Mouse (Mus musculus) brain, embryonic 18.5 days (tissue): ENCODE measurements at regions not wholly inside any gene's neighbourhood (a gene's known extent, or its start where the extent isn't known, plus 50 kb on each side); places are given as distances from the start of the nearest gene placed in this dataset.

Source experiments
- DNase-seq: peaks from one replicate; pipeline ENCODE4 v3.0.0-alpha.2; 2012; ENCODE audit warnings: low read depth, low spot score

DNA sequence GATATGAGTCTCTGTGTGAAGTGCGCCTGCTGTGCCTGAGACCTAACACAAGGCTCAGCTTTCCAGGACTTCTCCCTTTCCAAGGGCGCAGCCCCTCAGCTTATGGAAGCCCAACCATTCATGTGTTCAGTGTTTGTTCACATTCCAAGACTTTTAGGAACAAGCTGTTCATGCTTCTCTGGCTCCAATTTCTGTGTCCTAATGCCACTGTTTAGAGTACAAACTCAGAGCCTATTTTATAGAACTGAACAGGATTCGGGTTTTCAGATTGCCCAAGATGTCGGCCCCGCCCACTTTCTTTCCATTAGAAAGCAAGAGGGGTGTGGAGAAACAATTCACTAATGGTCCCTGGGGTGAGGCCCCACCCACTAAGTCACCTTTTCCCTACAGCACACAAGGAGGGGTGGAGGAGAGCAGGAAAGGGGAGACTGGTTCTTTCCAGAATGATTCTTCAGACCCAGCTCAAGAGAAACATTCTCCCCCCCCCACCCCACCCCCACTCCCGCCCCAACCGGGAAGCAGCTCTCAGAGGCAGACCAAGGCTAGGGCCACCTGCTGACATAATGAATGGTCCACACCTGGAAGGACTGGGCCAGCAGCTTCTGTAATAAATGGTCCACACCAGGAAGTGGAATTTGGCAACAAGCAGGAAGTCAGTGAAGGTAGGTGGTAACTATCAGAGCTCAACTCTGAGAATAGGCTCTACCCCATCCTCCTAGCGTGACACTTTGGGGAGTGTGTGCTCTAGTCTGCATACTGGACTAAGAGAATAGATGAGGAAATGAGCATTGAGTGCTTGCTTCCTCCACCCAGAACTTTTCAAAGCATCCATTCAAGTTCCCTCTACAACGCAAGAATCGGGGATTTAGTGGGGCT lies 120.2 kb upstream of the Zfp648 start:
- DNase-seq: no peak

DNA sequence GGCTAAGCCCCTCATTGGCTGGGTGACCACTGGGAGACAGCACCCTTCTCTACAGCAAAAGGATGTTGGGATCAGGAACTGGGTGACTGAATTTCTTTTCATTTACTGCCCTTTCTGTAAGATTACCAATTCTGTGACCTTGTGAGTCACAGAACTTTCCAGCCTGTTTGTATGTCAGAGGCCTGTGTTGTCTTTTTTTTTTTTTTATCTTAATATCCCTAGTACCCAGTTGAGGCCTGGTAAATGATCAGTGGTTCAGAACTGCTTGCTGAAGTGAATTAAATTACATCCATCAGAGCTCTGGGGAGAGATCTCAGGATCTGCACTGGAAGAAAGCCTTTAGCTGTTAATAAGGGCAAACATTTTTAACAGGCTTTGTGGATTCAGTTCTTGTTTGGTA lies 114.8 kb upstream of the Zfp648 start:
- no peak for DNase-seq

DNA sequence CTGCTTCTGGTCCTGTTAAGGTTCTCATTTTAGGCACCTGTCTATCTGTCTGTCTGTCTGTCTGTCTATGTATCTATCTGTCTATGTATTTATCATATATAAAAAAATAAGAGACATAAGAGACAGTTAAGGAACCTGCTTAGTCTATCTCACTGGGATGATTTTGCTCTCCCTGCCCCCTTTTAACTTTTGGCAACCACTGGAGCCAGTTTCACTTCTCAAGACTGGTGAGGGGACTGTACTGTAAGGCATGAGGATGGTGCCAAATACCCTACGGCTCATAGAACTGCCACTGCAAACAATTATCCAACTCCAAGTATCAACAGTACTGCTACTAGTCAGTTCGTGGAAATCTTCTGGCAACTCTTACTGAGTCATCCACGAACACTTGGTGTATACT lies 111.2 kb upstream of the Zfp648 start:
- no peak for DNase-seq

DNA sequence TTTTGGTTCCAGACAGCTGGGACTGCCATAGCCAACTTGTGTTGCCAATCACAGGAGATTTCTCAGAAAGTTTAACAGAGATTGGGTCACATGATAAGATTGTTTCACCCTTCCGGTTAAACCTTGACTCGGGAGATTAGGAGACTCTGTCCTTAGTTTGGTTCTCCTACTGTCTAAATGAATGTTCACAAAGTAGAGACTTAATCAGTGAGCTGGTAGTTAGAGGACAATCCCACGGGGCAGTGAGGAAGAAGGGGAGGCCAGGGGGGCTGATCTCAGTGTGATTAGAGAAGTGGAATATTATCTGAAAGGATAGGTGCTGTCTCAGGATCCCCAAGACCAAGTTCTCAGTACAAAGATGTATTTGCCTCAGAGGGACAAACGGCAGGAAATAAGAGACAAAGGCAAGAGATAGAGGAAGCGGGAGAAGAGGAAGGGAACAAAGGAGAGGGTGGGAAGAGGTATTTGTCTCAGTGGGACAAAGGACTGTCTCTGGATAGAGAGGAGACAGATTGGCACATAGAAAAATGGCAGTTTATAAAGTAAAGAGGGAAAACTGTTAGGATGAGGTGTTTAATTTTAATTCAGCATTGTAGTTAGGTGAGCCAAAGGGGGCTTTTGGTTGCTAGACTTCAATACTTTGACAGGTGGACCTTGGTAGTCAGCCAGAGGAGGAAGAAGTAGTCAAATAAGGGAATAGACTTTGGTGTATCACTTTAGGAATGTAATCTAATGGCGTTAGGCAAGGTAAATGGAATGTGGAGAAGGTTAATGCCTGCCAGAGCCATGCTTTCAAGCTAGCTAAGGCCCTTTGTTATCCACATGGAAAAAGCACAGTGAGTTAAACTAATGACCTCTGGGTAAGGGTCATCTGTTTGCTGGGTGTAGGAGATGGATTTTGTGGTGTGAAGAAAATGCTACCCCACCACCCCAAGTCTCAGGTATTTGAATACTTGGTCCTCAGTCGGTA lies 110.2 kb upstream of the Zfp648 start:
- DNase-seq: no peak

DNA sequence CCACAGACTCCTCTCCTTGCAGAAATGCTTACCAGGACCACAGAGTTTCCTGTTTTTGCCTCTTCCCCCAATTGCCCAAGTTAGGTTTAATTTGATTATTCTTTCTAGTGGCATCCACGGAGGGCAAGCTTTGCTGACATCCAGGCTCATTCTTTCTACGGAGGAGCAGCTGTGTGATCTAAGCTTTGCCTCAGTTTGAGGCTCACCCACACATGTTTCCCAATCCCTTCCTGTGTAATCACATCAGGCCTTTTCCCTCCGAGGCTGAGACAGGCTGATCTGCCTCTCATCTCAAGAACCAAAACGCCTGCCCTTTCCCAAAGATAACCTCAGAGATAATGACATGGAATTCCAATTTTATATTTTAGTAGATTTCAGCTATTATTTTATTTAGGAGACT lies 107.4 kb upstream of the Zfp648 start:
- no peak for DNase-seq

DNA sequence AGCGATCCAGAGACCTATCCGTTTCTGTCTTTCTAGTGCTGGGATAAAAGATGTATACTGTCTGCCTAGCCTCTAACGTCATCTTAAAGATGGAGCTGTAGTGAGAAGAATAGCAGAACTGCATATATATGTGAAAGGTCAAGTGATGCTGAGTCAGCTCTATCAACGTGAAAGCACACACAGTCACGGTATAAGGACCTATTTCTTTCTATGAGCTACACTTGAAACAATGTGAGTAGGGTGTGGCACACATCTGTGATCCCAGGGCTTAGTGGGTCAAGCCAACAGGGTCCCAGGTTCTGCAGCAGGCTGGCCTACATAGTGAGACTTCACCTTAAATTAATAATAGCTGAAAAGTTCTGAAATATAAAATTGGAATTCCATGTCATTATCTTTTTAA lies 106.6 kb upstream of the Zfp648 start:
- no peak for DNase-seq

DNA sequence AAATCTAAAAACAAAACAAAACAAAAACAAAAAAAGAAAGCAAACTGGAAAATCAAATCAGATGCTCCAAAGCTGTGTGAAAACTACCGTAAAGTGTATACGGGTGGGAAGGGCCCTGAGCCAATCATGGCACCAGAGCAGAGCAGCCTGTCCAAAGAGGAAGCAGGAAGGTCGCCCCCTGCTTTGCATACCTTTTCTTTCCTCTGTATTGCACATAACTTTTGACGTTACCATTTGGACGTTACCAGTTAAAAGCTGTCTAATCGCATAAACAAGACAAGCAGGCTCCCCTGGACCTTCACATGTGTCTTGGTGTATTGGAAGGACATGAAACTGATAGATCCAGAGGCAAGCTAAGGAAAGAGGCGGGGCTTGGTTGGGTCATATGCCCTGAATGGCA lies 104.9 kb upstream of the Zfp648 start:
- no peak for DNase-seq

DNA sequence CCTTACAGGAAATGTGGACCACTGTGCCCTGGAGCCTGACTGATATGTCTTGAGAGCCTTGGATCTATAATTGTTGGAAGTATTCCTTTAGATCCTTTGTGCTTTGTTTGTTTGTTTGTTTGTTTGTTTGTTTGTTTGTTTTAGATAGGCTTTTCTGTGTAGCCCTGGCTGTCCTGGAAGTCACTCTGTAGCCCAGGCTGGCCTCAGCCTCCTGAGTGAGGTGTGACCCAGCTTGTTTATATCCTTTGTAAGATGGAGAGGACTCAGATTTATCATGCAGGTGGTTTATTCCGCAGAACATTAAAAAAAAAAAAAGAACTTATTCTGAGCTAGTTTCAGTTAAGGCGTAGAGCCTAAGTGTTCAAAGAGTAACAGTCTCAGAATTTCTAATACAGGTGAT lies 104.1 kb upstream of the Zfp648 start:
- DNase-seq: no peak

DNA sequence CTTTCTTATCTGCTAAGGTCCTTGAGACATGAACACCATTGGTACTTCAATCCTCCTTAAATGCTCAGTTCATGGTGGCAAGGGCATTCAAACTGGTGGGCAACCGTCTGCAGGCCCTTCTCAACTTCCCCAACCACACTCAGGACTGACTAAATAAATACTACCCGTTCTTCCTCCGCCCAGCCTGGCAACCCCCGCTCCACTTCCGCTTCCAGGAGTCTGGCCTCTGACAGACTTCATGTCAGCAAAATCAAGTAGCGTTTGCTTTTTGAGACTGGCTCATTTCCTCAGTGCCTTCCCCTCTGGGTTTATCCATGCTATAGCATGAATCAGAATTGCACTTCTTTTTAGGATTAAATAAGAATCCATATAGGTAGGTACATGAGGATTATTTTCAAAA lies 103.3 kb upstream of the Zfp648 start:
- DNase-seq: no peak

DNA sequence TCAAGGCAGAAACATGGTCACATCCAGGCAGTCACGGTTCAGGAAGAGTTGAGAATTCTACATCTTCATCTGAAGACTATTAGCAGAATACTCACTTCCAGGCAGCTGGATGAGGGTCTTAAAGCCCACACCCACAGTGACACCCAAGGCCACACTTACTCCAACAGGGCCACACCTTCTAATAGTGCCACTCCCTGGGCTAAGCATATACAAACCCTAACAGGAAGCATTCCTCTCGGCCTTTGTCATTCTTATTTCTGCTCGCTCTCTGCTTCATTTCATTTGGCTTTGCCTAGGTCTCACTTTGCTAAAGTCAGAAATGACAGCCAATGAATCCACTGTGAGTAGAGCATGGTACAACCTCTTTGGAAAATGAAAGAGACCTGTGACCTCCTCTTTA lies 100.4 kb upstream of the Zfp648 start:
- no peak for DNase-seq

DNA sequence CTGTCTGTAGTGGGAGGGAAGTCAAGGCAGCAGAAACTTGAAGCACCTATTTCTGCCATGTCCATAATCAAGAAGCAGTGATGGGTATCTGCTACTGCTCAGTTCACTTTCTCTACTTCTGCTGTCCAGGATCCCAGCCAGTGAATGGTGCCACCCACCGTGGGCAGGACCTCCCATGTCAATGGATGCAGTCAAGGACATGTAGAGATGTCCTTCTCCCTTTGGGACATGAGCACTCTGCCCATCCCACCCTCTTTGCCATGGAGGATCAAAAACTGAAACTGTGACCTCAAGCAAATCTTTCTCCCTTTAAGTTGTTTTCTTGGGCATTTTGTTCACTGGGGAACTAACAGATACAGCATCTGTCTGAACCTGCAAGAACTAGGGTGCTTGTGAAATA lies 99.6 kb upstream of the Zfp648 start:
- DNase-seq: no peak

DNA sequence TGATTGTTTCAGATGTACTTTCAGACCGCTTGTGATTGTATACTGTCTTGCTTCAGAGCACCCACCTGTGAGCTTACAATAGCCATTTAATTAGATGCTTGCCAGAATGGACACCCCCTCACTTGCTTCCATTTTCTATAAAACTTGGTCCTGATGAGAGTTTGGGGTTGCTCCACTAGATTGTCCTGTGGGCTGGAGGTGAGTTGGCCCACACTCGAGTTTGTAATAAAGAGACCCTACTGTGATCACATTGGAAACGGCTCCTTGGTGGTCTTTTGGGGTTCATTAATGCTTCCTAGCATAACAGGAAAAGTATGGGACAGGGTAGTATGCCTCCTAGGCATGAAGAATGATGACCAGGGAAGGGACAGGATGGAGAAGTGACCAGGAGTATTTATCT lies 98.8 kb upstream of the Zfp648 start:
- DNase-seq: no peak

DNA sequence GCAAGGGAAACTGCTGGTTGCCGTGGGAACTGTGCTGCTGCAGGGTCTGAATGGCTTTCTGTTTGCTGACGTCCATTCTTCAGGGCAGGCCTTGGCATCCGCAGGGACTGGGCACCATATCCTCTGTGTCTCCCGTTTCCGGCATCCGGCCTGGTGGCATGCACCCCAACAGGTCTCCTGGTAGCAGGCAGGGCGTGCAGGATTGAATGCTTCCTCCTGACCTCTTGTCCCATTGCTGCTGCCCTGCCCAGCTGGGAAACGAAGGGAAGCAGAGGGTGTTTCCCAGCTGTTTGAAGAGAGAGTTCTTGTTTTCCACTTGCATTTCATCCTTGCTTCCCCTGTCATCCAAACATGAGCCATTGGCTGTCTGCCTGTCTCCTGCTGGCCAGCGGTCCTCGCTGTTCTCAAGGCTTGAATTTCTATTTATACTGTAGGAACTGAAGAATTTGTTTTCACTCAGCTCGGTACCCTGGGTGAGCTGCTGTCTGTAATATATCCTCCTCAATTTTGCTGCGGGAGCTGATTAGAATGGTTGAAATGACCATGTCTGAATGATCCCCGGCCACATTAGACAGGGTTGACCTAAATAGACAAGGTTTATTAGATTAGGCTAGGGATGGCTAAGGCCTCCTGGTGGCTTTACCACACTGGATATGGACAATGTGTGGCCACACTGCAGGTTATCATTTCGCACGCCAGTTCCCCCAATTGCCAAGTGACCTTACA lies 98.0 kb upstream of the Zfp648 start:
- peak; percentile 60 for DNase-seq

DNA sequence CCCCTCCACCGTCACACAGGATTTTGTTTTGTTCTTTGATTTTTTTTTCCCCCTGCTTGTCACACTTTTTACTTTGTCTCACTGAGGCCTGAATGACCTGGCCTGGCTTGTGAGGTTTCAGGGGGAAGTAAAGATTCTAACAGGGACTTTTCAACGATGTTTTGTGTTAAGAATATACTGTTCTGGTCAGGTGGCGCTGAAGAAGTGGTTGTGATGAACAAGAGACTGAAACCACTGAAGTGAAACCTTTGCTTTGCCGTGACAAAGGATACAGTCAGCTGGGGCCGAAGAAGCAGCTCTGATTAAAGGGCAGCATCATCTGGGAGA lies 97.4 kb upstream of the Zfp648 start:
- DNase-seq: no peak

DNA sequence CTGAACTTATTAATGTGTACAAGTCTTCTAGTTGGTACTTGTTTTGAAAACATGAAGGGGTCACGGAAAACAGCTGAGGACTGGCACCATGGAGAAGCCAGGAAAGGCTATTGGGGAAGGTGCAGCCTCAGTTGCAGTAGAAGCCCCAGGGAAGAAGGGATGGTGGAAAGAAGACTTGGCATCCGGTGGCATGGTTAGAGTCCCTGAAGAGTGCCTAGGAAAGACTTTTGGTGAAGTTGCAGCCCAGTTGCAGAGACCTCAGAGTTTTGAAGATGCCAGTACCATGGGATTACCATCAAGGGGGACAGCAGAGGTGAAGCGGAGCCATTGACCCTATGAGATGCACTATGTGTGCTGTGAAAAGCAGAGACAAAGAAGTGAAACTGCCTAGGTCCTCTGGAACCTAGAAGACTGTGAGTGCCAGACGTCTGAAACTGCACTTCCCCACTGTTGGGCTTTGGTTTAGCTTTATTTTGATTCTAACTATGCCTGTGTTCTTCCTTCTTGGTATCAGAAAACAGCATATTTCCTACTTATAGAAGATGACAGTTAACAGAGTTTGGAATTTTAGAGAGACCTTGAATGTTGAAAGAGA lies 96.9 kb upstream of the Zfp648 start:
- no peak for DNase-seq

DNA sequence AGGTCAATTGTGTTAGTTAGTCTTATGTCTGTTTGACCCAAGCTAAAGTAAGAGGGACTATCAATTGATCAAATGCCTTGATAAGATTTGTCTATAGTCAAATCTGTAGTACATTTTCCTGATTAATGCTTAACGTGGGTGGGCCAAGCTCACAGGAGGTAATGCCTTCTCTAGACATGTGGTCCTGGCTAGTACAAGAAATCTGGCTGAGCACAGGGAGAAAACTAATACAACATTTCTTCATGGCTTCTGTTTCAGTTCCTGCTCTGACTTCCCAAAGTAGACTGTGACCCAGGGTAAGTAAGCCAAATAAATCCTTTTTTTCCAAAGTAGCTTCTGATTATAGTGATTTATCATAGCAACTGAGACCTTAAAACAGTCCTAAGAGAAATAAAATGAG lies 96.2 kb upstream of the Zfp648 start:
- no peak for DNase-seq

DNA sequence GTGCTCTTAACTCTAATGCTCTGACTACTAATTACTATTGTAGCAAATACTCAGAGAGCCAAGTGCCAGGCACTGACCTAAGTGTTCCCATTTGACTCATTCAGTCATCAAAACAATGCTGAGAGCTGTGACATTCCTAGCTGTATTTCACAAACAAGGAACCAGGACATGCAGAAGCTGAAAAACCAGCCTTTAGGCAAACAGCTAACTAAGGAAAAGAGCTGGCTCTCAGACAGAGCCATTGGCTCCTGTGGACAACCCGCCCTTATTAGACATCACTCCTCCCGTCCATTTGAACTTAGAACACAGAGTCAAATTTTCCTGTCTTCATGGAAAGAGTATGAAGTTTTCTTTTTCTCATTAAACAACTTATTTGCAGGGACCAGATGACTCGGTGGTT lies 88.5 kb upstream of the Zfp648 start:
- no peak for DNase-seq

DNA sequence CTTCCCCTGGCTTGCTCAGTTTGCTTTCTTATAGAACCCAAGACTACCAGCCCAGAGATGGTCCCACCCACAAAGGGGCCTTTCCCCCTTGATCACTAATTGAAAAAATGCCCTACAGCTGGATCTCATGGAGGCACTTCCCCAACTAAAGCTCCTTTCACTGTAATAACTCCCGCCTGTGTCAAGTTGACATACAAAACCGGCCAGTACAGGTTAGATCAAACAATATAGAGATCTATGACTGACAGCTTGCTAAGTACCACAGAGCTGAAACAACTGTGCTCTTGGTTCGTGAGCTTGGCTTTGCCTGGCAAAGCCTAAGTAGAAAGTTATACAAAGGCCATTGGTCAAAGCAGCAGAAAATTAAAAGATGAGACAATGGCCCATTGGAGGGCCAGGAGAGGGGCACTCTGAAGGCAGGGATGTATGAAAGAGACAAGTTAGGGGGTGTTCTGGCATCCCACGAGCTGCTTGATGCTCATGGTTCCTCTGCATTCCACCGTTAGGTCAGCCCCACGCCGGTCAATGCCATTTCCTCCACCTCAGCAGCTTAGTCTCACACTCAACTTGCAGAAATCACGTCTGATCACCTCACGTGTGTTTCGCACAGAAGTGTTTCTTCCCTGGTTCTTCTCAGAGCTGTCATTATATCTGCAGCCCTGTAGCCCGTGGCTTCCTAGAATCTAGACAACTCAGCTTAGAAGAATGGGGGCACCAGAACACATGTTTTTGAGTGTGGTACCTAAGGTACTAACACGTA lies 87.5 kb upstream of the Zfp648 start:
- DNase-seq: no peak

DNA sequence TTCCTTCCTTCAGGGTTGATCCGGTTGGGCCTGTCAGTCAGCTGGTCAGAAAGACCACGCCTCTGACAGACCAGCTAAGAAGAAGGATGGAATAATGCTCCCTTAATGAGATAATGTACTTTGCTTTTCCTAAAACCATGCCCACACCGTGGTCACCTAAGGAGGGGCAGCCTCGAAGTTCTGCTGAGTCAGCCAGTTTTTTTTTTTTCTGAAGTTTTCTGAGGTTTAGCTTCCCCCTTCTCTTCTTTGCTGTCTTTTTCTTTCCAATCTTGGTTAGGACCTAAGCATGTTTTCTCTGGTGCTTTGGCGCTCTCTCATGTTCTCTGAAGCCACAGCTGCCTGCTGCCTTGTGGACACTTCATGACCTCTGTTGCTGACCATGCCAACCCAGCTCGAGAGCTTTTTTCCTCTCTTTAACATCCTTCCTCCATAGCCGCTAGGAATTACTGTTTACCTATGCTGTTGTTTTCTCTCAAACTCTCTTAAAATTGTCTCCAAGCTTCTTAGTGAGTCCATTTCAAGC lies 84.7 kb upstream of the Zfp648 start:
- no peak for DNase-seq

DNA sequence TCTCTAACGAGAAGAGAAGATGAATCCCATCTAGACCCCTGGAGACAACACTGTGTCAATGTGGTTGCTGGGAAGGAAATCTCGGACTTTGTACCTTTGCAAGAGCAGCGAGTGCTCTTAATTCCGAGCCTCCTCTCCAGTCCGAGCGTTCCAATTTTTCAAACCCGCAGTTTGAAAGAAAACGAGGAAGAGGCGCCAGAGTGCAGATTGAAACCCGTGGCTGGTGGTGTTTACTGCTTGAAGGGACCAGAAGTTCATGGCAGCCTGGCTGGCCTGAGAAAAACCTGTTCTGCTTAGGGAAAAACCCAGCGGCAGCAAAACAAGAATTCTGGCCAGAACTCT lies 83.7 kb upstream of the Zfp648 start:
- DNase-seq: no peak
